ENCODE assay signal across 26 mouse cellular contexts in genomic region chr2:70551446-70551845, GRCm38 (mm10). TPM values are rescaled to one million over a fixed set of nuclear protein-coding genes. Genes with fewer than 3 reads are reported as not detected.
DNase-seq lines count a peak whose midpoint lies in the region.
"Had no signal": no experiment of that assay in that cellular context is flagged by ENCODE, and none has a peak within 500 bp of the region (broad histone marks: within the 10 kb centered on the region; RNA-seq: fewer than 3 reads in every experiment).

No protein-coding gene starts in this region.

- DNase-seq in heart, adult 11 months: peak; percentile 53
- DNase-seq in heart, postnatal 25 days (ENCODE audit: low spot score): no peak
- DNase-seq in spleen, postnatal 36 days (ENCODE audit: low spot score in 2 of 2): peak; percentile 37 to 41
- DNase-seq in spleen, adult 18-20 months: no peak
- peak; percentile 52 for DNase-seq in splenic B cell, adult 2 months (ENCODE audit: low read depth, low spot score)
- DNase-seq in ovary, postnatal 36 days (ENCODE audit: low spot score): no peak
- DNase-seq: adrenal gland, postnatal 14 days; cerebellum, adult 11-12 months; cerebellum, adult 8-10 months; cerebellum, postnatal 10 days; cerebellum, postnatal 36 days; embryo, embryonic 11 days; gastrocnemius, postnatal 36 days; heart, postnatal 14 days had no signal

- intact Hi-C loops in heart, postnatal 25 days (cut with DNase I): no loop called here

- no peaks in the 10 kb centered on the region for H3K36me3 ChIP-seq in splenic B cell, adult 2 months (ENCODE audit: control insufficient read depth, insufficient read depth, low read length, poor library complexity, severe bottlenecking)
- H3K36me3 ChIP-seq: embryonic facial prominence, embryonic 10.5 days; embryonic facial prominence, embryonic 13.5 days; forebrain, embryonic 12.5 days; forebrain, embryonic 15.5 days; heart, embryonic 12.5 days; heart, embryonic 15.5 days; hindbrain, embryonic 12.5 days; hindbrain, embryonic 15.5 days had no signal

- no peaks in the 10 kb centered on the region for H3K27me3 ChIP-seq in splenic B cell, adult 2 months (ENCODE audit: control insufficient read depth, insufficient read depth, low read length, poor library complexity, severe bottlenecking)
- H3K27me3 ChIP-seq: forebrain, embryonic 15.5 days; hindbrain, embryonic 15.5 days had no signal

RNA-seq across cellular contexts. Expression of gene Gad1, which starts 1.4 kb away (rescaled TPM):
- total RNA-seq in heart, postnatal 25 days (2021): under 1 TPM; 0.13 to 0.36 TPM
- total RNA-seq: granulocyte monocyte progenitor cell, adult 5-6 weeks; hematopoietic stem cell, adult 5-6 weeks; MEL had no signal

RNA-seq across cellular contexts. Expression of gene Erich2, which starts 42.8 kb away (rescaled TPM):
- total RNA-seq in heart, postnatal 25 days (2021): not detected
- total RNA-seq: adrenal gland, postnatal 14 days; gastrocnemius, adult 8-10 months; gastrocnemius, postnatal 36 days; granulocyte monocyte progenitor cell, adult 5-6 weeks; MEL had no signal

Comparison
In these comparisons a context has a peak if more than half of its experiments do, and no peak if none do; other contexts are left out.
1. DNase-seq: peak in heart, adult 11 months (single experiment), spleen, postnatal 36 days (2 of 2) and splenic B cell, adult 2 months (single experiment); none in heart, postnatal 25 days (single experiment), spleen, adult 18-20 months (0 of 2) and ovary, postnatal 36 days (single experiment).